Mouse (Mus musculus) liver, postnatal 0 days (tissue): Measurements from ENCODE around the gene Cd93.

ENCODE experiments used
- CTCF ChIP-seq: sonication (generic); IDR thresholded peaks from 2 replicates; pipeline ENCODE4 v1.5.1; 2016; ENCODE audit warnings: antibody characterized with exemption, low read depth
- EP300 ChIP-seq: IDR thresholded peaks from 2 replicates; pipeline ENCODE4 v1.6.1; 2016; ENCODE audit warnings: antibody characterized with exemption, low read depth, mild to moderate bottlenecking

- TF ChIP-seq CTCF (no peak), EP300 (peak; percentile 37; the same call in 1 of the 2 replicates)
These were observed 34.9 kb upstream of the Cd93 start for GRCm38 (mm10) chr2:148478141-148478701.
